Mouse (Mus musculus) megakaryocyte-erythroid progenitor cell, adult 5-6 weeks (primary cell): ENCODE measurements around the gene Osbpl10. TPM values are rescaled to one million over a fixed set of nuclear protein-coding genes. Genes with fewer than 3 reads are reported as not detected.

ENCODE experiments used
- ATAC-seq: replicated peaks from 2 replicates; pipeline ENCODE4 v1.8.0; 2016; ENCODE audit warnings: mild to moderate bottlenecking, inconsistent platforms; ENCODE audit not compliant: severe bottlenecking, poor library complexity, low FRiP score, low TSS enrichment
- total RNA-seq, 2 experiments: library from RNA; stranded (forward) in 1 of 2; stranded (reverse) in 1 of 2; fragments of 200-1000, 215-1000 nt in 1 of 2; fragments of >200 nt in 1 of 2; fragmentation: Nextera tagmentation in 1 of 2; gene quantifications; 2 replicates each; pipeline ENCODE4 v1.2.3; 2014 to 2017

Osbpl10 gene
- total RNA-seq, 2 experiments from 2014 or later: 0.50 to 1.8 TPM

DNA sequence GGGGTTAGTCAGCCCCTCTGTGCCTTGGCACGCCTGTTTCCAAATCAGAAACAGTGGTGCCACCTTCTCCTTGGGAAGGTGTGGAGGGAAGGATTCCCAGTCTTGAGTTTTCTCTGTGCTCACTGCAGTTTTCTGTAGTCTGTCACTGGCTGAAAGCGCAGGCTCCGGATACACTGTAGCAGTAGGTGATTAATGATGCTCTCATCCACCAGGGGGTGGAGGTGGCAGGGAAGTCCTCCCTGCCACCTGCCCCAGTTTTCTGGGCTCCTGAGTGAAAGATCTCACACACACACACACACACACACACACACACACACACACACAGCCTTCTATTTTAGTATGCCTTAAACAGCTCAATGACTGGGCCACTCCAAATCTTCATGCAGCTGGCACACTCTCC is 73.6 kb downstream of the Osbpl10 start:
- no peak for ATAC-seq

DNA sequence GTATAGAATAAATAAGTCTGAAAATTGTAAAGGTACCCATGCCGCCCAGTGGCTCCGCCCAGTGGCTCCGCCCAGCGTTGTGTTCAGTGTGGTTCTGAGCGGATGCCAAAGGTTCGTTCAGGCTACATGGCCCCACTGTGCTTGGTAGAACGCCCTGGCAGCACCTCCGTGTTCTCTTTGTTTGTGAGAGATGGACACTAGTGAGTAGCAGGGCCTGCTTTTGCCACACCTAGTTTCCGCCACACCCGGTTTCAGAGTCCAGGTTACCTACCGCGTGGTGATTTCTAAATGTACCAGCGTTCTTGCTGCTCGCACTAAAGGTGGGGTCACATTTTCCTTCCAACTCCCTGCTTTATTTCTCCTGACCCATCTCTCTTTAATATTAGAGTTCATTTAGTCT is 75.4 kb downstream of the Osbpl10 start:
- ATAC-seq: no peak

DNA sequence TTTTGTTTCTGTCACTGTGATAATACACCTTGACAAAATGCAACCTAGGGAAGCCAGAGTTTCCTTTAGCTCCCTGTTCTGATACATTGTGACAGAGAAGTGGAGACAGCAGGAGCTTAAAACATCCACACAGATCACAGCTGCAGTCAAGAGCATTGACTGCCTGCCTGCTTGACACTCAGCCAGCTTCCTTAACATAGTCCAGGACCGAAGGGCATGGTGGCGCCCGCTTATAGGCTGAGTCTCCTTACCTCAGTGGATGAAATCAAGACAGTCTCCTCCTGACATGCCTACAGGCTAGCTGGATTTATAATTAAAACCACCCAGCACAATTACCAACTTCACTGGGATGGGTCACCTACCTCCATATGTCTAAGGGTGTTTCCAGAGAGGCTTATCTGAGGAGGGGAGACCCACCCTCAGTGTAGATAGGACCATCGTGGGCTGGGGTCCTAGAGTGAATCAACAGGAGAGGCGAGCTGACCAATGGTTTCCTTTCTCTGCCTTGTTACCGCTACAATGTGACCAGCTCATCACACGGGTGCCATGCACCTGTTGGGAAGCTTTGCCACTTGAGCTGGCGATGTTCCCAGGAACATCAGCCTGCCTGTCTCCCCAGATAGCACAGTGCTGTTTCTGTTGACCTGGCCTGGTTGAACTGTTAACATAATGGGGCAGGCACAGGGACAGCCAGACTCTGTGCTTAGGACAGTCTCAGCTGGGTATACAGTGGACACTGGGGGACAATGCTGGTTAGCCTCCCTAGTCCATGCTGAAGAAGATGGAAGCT is 76.9 kb downstream of the Osbpl10 start:
- ATAC-seq: peak; percentile 40; the same call in 1 of the 2 replicates

DNA sequence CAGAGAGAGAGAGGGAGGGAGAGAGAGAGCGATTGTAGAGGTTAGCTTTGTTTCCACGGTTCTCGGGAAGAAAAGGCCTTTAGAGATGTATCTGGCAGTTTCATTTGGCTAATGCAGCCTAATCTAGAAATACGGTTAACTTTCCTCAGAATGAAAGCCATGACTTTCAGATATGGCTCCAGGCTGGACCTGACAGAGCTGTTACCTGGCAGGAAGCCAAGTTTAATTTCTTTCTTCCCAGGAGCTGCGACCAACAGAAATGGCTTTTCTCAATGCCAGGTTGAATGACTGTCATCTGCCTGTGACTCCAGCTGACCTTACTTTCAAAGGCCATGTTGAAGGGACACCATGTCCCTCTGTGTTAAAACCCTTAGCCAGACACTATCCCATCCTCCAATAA is 80.4 kb downstream of the Osbpl10 start:
- ATAC-seq: no peak

DNA sequence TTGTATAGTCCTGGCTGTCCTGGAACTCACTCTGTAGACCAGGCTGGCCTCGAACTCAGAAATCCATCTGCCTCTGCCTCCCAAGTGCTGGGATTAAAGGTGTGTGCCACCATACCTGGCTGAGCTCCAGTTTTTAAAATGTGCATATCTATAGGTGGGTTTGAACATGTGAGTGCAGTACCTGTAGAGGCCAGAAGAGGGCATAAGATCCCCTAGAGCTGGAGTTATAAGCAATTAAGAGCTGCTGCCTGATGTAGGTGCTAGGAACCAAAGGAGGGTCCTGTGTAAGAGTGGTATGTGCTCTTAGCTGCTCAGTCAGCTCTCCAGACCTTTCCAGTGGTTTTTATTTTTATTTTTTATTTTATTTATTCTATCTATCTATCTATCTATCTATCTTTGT is 86.5 kb downstream of the Osbpl10 start:
- ATAC-seq: no peak

DNA sequence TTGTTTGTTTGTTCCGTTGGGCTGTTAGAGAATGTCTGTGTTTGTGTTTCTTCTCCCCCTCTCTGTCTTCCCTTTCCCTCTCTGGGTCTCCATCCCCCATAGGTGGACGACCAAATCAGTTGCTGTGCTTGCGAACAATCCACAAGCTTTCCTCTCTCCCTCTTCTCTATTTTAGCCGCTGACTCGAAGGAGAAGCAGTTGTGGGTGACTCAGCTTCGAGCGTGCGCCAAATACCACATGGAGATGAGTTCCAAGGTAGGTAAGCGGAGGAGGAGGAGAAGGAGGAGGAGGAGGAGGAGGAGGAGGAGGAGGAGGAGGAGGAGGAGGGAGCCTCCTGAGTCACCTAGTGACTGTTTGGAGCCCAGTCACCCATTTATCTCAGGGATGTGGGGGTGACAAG is 88.7 kb downstream of the Osbpl10 start:
- no peak for ATAC-seq

DNA sequence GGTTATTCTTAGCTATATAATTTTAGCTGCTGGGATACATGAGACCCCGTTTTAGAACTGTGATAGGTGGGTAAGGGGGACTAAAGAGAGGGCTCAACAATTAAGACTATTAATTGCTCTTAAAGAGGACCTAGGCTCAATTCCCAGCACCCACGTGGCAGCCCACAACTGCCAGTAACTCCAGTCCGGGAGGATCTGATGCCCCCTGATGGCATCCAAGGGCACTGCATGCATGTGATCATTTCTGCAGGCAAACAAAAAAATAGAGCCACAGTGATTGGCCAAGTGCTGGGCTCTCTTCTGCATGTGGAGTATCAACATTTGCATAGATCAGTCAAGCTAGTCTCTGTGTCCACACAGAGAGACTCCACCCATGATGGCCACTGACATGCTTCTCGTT is 96.8 kb downstream of the Osbpl10 start:
- ATAC-seq: no peak

DNA sequence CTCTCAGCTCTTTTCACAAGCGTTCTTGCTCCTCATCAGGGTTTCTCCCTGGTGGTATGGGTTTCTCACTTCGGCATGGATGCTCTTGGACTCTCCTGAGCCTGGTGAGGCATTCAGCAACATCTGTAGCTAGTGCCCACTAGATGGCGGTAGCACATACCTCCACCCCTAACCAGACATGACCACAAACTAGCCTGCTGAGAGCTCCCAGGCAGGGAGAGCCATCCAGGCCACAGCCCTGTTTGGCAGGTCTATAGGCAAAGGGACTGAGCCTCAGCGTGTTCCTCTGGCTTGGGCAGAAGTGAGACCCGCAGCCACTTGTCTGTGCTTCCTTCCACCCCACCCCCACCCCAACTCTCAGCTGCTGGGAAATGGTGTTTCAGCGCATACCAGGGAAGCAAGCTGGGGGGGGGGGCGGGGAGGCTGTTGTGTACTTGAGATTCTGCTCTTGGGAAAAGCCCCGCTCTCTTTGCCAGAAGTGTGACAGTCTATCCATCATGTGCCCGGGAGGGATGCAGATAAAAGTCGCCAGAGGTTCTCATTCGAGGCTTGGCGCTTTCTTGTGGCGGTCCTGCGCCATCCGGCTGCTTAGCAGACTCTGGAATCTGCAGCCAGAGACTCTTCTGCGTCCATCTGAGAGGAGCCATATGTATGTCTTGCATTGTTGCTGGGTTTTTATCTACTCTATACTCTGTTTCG is 110.1 kb downstream of the Osbpl10 start:
- peak; percentile 99 for ATAC-seq

DNA sequence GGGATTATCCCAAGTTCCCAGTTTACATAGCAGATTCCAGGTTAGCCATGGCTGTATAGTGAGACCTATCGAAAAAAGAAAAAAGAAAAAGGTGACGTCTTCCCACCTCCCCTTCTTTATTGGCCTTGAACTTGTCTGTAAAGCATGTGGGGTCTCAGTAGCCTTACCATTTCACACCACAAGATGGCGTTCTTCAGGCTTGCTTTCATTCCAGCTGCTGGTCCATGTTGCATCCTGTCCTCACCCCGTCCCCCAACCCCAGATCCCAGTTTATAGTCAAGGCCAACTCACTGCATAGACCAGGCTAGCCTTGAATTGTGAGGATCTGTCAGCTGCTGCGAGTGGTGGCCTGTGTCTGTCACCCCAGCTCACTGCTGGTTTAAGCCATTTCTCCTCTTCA is 111.3 kb downstream of the Osbpl10 start:
- no peak for ATAC-seq

DNA sequence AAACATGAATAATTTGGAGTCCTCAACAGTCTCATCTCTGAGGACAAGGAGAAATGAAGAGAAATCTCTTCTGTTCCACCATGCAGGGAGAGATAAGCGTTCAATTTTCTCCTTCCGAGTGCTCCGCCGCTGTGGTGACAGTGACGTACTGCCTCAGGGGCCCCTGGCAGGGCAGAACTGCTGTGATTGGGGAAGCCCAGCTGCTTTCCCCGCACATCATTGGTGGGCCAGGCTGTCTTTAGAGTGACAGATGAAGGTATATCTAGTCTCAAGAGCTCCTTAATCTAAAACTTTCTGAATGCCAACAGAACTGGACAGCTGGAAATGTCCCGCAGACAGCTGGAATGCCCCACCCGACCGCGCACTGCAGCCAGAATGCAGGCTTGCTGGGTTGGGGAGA is 118.1 kb downstream of the Osbpl10 start:
- ATAC-seq: no peak

DNA sequence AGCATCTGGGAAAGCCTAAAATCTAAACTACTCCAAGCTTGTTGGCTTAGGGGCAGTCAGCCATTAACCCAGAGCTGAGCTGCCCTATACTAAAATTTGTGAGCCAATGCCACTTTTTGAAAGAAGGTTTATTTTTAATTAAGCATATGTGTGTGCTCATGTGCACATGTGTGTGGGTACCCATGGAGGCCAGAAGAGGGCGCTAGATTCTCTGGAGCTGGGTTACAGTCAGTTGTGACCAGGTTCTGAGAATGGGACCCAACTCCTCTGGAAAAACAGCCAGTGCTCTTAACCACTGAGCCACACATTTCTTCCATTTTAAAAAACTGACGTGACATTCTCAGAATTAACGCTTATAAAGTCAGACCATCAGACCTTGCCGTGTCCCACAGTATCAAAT is 119.0 kb downstream of the Osbpl10 start:
- ATAC-seq: no peak

DNA sequence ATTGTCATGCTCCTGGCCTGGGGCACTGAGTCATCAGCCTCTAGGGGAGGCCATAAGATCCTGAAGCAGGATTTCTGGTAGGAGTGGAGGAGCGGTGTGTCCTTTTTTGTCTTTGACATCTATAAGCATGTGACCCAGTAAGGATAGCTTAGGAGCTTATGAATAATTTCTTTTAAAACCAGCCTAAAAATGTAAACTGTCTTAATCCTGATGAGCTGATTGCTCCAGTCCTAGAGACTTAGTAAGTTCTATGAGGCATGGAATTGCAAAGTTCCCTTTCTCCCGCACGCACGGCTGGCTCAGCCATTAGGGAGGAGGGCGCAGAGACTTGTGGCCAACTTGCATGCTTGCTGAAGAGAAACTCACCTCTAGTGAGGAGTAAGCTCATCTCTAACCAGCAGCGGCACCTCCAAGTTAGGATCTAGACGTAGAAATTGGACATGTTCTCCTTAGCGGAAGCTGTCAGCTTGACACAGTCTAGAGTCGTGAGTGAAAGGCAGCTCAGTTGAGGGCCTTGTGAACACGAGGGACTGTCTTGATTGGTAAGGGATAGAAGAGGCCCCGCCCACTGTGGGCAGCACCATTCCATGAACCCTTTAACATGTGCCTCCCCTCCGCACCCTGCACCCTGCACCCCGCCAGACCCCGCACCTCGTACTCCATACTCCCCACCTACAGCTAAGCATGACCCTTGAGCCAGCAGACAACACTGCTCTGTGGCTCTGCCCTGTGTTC is 122.0 kb downstream of the Osbpl10 start:
- no peak for ATAC-seq

DNA sequence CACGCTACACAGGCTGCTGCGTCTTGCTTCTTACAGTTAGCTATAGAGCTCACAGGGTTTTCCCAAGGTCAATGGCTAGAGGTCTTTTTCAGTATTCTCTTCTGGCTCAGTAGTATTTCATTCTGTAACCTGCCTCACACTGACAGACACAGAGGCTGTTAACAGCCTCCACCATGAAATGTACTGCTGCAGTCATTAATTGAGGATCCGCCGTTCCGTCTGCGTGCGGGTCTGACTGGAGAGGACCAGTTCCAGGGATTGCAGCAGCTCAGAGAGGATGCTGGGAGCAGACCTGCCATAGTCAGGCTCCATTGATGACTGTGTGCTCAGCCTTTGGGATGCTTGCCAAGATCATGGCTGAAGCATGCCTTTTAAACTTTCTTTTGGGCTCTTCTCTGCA is 129.1 kb downstream of the Osbpl10 start:
- no peak for ATAC-seq

DNA sequence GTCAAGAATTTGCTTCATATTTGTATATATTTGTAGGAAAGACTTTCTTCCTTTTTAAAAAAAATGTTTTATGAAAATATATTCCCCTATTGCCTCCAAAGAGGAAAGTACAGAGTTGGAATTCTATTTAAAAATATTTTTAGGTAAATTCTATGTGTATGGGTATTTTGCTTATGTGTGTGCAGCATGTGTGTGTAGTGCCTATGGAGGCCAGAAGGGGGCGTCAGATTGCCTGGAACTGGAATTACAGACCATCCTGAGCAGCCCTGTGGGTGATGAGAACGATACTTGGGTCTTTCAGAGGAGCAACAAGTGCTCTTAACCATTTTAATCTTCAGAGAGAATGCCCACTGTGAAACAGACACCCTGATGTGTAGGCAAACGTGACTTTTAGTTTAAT is 132.3 kb downstream of the Osbpl10 start:
- ATAC-seq: no peak

DNA sequence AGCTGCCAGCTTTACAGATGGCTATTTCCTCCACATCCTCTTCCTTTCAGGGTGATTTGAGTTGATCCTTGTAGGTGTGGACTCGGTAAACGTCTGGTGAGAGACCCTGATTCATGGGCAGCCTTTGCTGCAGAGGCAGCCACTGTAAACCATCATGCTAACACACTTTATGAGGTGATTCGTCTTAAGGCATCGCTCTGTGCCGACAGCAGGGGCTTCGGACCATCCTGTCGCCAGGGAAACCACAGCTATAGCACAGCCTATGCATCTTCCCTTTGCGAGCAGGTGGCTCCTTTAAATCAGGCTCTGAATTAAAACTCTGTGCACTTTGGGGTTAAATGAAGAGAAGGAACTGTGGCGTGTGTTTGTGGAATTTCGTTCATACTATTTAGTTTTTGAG is 138.9 kb downstream of the Osbpl10 start:
- no peak for ATAC-seq

DNA sequence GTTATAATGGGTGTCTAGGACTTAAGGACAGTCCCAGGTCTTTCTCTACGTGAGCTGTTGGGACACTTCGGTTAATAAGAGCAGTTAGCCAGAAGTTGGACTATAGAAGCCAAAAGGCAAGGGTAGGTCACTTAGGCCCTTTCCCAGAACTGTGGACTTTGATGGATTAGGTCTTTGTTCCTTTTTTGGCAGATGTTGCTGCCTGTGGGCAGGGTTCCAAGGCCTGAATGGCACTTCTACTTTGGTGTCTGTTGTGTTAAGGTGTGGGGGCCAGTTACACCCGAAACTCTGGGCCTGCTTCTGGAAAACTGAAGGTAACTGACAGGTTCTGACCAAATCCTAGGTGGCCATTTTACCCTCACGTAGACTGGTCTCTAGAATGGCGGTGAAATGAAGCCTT is 141.9 kb downstream of the Osbpl10 start:
- ATAC-seq: no peak

DNA sequence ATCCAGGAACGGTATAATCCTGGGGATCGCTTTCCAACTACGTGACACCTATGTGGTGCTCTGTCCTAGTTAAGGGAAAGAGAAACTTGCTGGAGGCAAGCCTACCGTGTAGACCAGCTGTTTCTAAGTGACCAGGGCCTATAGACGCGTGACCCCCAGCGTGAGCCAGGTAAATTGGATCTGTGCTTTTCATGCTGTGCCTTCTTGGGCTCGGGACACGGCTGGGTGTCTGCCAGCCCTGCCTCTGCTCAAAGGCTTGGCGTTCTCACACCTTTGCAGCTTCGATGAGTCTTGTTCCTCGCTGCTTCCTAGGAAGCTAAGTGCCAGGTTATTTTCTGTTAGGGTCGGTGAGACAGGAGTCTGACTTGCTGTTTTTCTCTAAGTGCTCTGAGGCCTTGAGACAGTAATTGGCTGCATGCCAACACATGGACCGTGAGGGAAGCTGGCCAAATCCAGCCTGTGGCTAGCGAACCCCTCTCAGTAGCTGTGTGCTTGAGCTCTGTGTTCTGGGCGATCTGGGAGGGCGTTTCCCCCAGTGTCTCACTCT is 142.4 kb downstream of the Osbpl10 start:
- no peak for ATAC-seq

DNA sequence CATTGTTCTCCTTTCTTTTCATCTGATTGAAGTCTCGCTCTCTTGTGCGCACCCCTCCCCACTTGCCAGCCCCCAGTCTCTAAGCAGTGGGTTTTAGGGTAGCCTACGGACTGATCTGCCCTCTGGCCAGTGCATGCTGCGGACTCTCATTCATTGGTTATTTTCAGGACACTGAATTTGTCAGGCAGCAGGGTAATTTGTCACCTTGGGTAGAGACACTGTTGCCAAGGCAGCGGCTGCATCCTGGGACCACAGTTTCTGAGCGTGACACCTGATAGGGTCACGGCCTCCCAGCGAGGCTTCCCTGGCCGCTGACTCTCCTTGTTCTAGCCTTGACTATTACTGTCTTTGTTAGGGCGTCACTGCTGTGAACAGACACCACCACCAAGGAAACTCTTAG is 149.0 kb downstream of the Osbpl10 start:
- ATAC-seq: no peak

DNA sequence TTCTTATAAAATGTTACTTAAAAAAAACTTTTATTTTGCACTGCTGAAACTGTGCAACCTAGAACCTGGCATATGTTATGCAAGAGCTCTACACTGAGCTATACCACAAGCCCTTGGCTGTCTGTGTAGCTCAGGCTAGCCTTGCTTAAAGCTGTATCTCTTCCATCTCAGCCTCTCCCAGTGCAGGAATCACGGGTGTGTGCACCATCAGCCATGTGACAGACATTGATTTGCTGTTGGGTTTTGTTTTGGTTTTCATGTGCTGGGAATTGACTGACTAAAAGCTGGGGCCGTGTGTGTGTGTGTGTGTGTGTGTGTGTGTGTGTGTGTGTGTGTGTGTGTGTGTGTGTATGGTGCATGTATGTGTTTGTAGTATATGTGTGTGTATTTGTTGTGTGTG is 155.6 kb downstream of the Osbpl10 start:
- no peak for ATAC-seq

DNA sequence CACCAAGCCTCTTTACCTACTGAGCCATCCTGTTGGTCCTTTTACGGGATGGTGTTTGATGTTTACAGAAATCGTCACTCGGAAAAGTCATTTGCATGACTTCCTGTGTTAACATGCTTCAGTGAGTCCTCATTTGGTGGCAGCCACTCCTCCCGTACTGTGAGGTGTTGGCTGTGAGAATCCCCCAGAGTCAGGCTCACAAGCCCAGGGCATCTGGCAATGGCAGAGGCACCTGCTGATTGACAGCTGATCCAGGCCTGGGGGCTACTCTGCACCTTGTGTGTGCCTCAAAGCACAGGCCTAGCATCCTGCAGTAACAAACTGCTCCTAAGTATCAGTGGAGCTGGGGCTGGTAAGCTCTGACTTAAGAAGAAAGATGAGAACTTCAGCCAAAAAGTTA is 156.4 kb downstream of the Osbpl10 start:
- no peak for ATAC-seq
